Mouse (Mus musculus) heart, adult 2 months (tissue): ENCODE results near the gene Prr3. TPM values are rescaled to one million over a fixed set of nuclear protein-coding genes. Genes with fewer than 3 reads are reported as not detected.
A peak's percentile ranks its signal among the peaks of the same experiment; 100 is the strongest.
"Not testable (repeated sequence)": the region's sequence is repeated elsewhere in the genome, so short reads cannot be mapped to it uniquely, and the experiment has no call there.

ENCODE experiments used
- DNase-seq, 2 experiments: peaks; one replicate each; pipeline ENCODE4 v3.0.0; 2021
- H3K27ac ChIP-seq: fragments of 200-600 bp; 2 replicates; pipeline ENCODE4 v1.8.1; 2022
- H3K27me3 ChIP-seq: fragments of 200-500 bp; 2 replicates; pipeline ENCODE4 v1.6.1; 2012; ENCODE audit warnings: mild to moderate bottlenecking, low read length, inconsistent platforms, mixed read lengths; ENCODE audit not compliant: control insufficient read depth, insufficient read depth
- H3K36me3 ChIP-seq: fragments of 200-500 bp; 2 replicates; pipeline ENCODE4 v1.6.1; 2012; ENCODE audit warnings: low read length, inconsistent platforms; ENCODE audit not compliant: control insufficient read depth, insufficient read depth
- H3K4me1 ChIP-seq: fragments of 200-500 bp; 2 replicates; pipeline ENCODE4 v1.6.1; 2011; ENCODE audit warnings: low read length; ENCODE audit not compliant: control insufficient read depth, insufficient read depth
- H3K4me3 ChIP-seq: fragments of 200-600 bp; 2 replicates; pipeline ENCODE4 v1.8.1; 2022
- H3K79me2 ChIP-seq: fragments of 200-500 bp; replicated peaks from 2 replicates; pipeline ENCODE4 v1.6.1; 2012; ENCODE audit warnings: mild to moderate bottlenecking, inconsistent platforms, low read length, moderate library complexity, mixed read lengths; ENCODE audit not compliant: control insufficient read depth, insufficient read depth
- H3K9ac ChIP-seq: fragments of 200-500 bp; 2 replicates; pipeline ENCODE4 v1.6.1; 2012; ENCODE audit warnings: low read depth, mild to moderate bottlenecking, control low read depth, inconsistent platforms, low read length, mixed read lengths
- CTCF ChIP-seq: fragments of 200-600 bp; IDR thresholded peaks from 2 replicates; pipeline ENCODE4 v1.8.1; 2022; ENCODE audit warnings: antibody characterized with exemption, mild to moderate bottlenecking, moderate library complexity
- EP300 ChIP-seq: fragments of 200-500 bp; IDR thresholded peaks from 2 replicates; pipeline ENCODE4 v1.6.1; 2011; ENCODE audit warnings: low read depth, low read length, control low read depth; ENCODE audit not compliant: insufficient read depth
- POLR2A ChIP-seq: fragments of 200-500 bp; IDR thresholded peaks from 2 replicates; pipeline ENCODE4 v1.6.1; 2011; ENCODE audit warnings: mild to moderate bottlenecking, low read depth, low read length, control low read depth; ENCODE audit not compliant: insufficient read depth
- WGBS: fragments of 180-500 bp; shearing (Covaris S2); methylation state at CpG from one replicate; pipeline ENCODE4 v1.1.7; 2018; 5-methylcytosine and 5-hydroxymethylcytosine counted together
- intact Hi-C: fragments of 180-260 bp; cut with DNase I; formaldehyde crosslinking; loops from one replicate; pipeline ENCODE4 v1.15.1; 2025
- polyA plus RNA-seq: library from polyadenylated mRNA; depleted of rRNA; stranded (reverse); fragments of >200 nt; gene quantifications from 2 replicates; pipeline ENCODE4 v1.2.3, GENCODE M21; 2012
- total RNA-seq, 2 experiments: library from RNA; stranded (reverse); gene quantifications; 2 replicates each; pipeline ENCODE4 v1.2.3; 2021

The Prr3 gene
- total and polyA plus RNA-seq, 3 experiments, result 3.9 to 7.6 (median 4.3) TPM

DNA sequence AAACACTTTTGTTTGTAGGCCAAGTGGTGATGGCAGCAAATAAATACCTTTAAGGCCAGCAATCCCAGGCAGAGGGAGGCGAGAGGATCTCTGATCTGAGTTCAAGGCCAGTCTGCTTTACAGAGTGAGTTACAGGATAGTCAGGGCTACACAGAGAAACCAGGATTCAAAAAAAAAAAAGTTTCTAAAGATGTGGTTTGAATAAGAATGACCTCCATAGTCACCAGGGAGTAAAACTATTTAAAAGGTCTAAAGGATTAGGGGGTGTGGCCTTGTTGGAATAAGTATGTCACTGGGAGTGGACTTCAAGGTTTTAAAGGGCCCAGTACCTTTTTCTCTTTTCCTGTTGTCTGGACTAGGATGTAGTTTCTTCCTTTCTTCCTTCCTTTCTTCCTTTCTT is 40.1 kb downstream of the Prr3 start:
- intact Hi-C loops, result loop anchor here (5.0 to 10.0 kb wide), 2 partner anchors 125 to 252 kb away; partner anchors contain the start of gene H2-T3
- DNase-seq, result no peak
- TF ChIP-seq POLR2A (no peak), CTCF (no peak), EP300 (no peak)

DNA sequence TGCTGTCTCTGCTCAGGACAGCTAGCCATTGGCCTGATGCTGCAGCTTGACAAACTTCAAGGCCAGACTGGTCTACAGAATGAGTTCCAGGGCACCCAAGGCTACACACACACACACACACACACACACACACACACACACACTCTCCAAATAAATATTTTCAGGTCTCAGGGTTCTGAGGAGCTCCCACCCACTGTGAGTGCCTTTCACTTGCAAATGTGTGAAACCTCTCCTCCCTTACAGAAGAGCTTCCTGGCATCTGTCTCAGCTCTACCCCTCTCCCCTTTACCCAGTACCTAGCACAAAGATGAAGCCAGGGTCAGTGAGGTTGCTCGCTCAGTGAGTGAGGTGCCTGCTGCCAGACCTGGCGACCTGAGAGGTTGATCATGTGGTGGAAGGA is 40.9 kb downstream of the Prr3 start:
- H3K79me2 ChIP-seq, result no peaks in the 10 kb centered on the region
- intact Hi-C loops, result loop anchor here (5.0 to 10.0 kb wide), 2 partner anchors 126 to 253 kb away; partner anchors contain the start of gene H2-T3
- H3K36me3 ChIP-seq, result no peaks in the 10 kb centered on the region
- no peak overlapping the region for H3K27ac ChIP-seq
- no peak overlapping the region for H3K9ac ChIP-seq
- TF ChIP-seq EP300 (no peak), CTCF (no peak), POLR2A (no peak)
- H3K4me3 ChIP-seq, result no peak overlapping the region
- no peaks in the 10 kb centered on the region for H3K4me1 ChIP-seq
- WGBS, result 68% methylated on average over 2 of the region's 2 CpGs
- no peaks in the 10 kb centered on the region for H3K27me3 ChIP-seq
- DNase-seq, result no peak

More for the DNA sequence above, 40.1 kb downstream of the Prr3 start:
- Histone ChIP-seq H3K36me3 (no peaks in the 10 kb centered on the region), H3K27me3 (no peaks in the 10 kb centered on the region), H3K79me2 (no peaks in the 10 kb centered on the region), H3K4me1 (no peaks in the 10 kb centered on the region), H3K4me3 (no peak overlapping the region), H3K9ac (no peak overlapping the region), H3K27ac (no peak overlapping the region)
- 61% methylated on average over 1 of the region's 1 CpGs for WGBS

DNA sequence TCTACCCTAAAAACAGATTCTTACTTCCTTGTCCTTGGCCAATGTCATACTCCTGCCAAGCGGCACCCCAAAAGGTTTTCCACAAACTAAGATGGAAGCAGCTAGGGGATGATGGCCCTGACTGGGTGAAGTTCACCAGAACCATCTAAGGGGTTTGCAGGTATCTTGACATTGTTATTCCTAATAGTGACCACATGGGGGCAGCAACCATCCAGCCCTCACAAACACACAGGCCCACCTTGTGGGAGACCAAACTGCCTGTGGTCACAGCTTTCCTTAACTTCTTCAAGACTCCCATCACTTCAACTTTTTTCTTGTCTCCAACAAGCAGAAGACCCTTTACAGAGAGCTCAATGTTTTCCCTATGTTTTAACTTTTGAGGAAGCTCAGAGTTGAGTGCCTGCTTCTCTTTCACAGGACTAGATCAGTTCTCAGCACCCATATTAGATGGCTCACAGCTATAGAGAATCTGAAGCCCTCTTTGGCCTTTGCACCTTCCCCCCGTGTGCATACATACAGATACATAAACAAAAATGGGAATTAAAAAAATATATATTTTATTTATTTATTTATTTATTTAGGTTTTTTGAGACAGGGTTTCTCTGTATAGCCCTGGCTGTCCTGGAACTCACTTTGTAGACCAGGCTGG is 42.2 kb downstream of the Prr3 start:
- Histone ChIP-seq H3K4me1 (no peaks in the 10 kb centered on the region), H3K4me3 (no peak overlapping the region), H3K79me2 (no peaks in the 10 kb centered on the region), H3K27ac (no peak overlapping the region), H3K36me3 (no peaks in the 10 kb centered on the region), H3K27me3 (no peaks in the 10 kb centered on the region), H3K9ac (no peak overlapping the region)
- 29% methylated on average over 2 of the region's 2 CpGs for WGBS
- TF ChIP-seq EP300 (peak; percentile 66; the same call in 1 of the 2 replicates), CTCF (no peak; the same call in 1 of the 2 replicates), POLR2A (no peak)
- intact Hi-C loops, result loop anchor here (1.0 to 10.0 kb wide), 3 partner anchors 55 to 254 kb away; partner anchors contain the start of gene H2-T3
- peak in 1 of 2 experiments; percentile 37 for DNase-seq

DNA sequence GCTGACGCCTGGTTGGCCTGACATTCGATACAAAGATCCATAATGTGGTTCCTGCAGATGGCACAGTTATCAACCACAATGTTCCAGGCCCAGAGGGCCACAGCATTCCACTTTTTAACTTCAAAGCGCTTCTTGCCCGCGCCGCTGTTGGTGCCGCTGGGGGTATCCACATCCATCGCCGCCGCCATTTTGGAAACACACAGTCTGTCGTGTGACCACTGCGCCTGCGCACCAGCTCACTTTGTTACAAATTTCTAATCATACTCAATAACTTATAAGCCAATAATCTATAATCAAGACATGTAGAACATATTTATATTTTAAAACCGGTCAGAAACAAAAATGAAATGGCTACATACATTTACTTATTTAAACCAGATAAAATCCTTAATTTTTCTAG is 44.3 kb downstream of the Prr3 start:
- not testable (repeated sequence) for DNase-seq, H3K27me3 ChIP-seq, H3K79me2 ChIP-seq, H3K27ac ChIP-seq, H3K4me1 ChIP-seq, H3K9ac ChIP-seq, H3K36me3 ChIP-seq, H3K4me3 ChIP-seq
- intact Hi-C loops, result loop anchor here (5.0 to 10.0 kb wide), 2 partner anchors 129 to 257 kb away; partner anchors contain the start of gene H2-T3
- WGBS, result 87% methylated on average over 14 of the region's 14 CpGs

DNA sequence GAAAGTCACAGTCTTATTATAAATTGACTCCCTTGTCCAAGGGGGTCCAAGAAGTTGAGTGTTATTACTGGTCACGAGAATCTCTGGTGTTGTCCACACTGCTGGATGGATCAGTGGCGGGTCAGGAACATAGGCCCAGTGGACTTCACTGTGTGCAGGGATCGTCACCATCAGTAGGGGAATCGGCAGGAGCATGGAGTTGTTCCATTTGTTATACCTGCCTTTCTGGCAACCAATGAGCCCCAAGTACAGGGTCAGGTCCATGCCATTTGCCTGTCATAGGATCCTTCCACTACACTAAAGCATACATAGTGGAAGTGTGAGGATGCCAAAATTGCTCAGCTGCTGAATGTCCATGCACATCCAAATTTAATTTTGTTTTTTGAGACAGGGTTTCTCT is 47.4 kb downstream of the Prr3 start:
- 85% methylated on average over 4 of the region's 4 CpGs for WGBS
- intact Hi-C loops, result loop anchor here (10.0 kb wide), 1 partner anchor 132 kb away; no protein-coding TSS in a partner anchor

DNA sequence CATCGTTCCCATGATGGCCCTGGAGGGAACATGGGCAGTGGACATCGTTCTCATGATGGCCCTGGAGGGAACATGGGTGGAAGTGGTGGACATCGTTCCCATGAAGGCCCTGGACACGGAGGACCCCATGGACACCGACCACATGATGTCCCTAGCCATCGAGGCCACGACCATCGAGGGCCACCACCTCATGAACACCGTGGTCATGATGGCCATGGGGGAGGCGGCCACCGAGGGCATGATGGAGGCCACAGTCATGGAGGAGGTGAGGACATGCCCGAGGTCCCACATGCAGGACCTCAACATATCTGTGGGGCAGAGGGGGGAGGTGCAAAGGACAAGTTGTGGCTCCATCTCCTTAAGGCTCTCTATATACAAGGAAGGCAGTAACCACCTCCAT is 49.4 kb downstream of the Prr3 start:
- H3K27me3 ChIP-seq, result no peaks in the 10 kb centered on the region
- no peak overlapping the region for H3K9ac ChIP-seq
- H3K79me2 ChIP-seq, result no peaks in the 10 kb centered on the region
- no peak overlapping the region for H3K4me3 ChIP-seq
- no peak overlapping the region for H3K27ac ChIP-seq
- no peak for TF ChIP-seq CTCF
- no peak for TF ChIP-seq EP300
- TF ChIP-seq POLR2A, result no peak
- H3K36me3 ChIP-seq, result no peaks in the 10 kb centered on the region; the same call in 1 of the 2 replicates
- DNase-seq, result no peak
- intact Hi-C loops, result loop anchor here (10.0 kb wide), 1 partner anchor 134 kb away; no protein-coding TSS in a partner anchor
- no peaks in the 10 kb centered on the region for H3K4me1 ChIP-seq
- WGBS, result 93% methylated on average over 12 of the region's 12 CpGs

More for the DNA sequence above, 47.4 kb downstream of the Prr3 start:
- Histone ChIP-seq H3K27me3 (no peaks in the 10 kb centered on the region), H3K36me3 (no peaks in the 10 kb centered on the region; the same call in 1 of the 2 replicates), H3K79me2 (no peaks in the 10 kb centered on the region), H3K9ac (no peak overlapping the region), H3K27ac (no peak overlapping the region), H3K4me3 (no peak overlapping the region), H3K4me1 (no peaks in the 10 kb centered on the region)
- DNase-seq, result no peak
- no peak for TF ChIP-seq EP300
- TF ChIP-seq POLR2A, result no peak
- no peak for TF ChIP-seq CTCF
